Mouse (Mus musculus) midbrain, postnatal 0 days (tissue): ENCODE results near the gene Cdc42ep2. TPM values are rescaled to one million over a fixed set of nuclear protein-coding genes. Genes with fewer than 3 reads are reported as not detected.
A peak's percentile ranks its signal among the peaks of the same experiment; 100 is the strongest.

ENCODE experiments used
- ATAC-seq: fragments of 200-750 bp; cut with Nextera tagmentation; 2 replicates; pipeline ENCODE4 v1.8.0; 2017; ENCODE audit warnings: moderate number of reproducible peaks, mild to moderate bottlenecking, moderate TSS enrichment, moderate library complexity; ENCODE audit not compliant: low FRiP score
- DNase-seq: peaks from one replicate; pipeline ENCODE4 v3.0.0-alpha.2; 2015; ENCODE audit warnings: low spot score
- H3K27ac ChIP-seq: fragments of 300-500 bp; sonication (generic); 2 replicates; pipeline ENCODE4 v1.5.1; 2014; ENCODE audit warnings: low read depth, mild to moderate bottlenecking, low read length, mixed read lengths
- H3K27me3 ChIP-seq: fragments of 300-500 bp; sonication (generic); 2 replicates; pipeline ENCODE4 v1.6.1; 2014; ENCODE audit warnings: low read length, control low read depth, mixed read lengths; ENCODE audit not compliant: insufficient read depth
- H3K36me3 ChIP-seq: fragments of 300-500 bp; sonication (generic); 2 replicates; pipeline ENCODE4 v1.6.1; 2014; ENCODE audit warnings: low read length, control low read depth, mixed read lengths; ENCODE audit not compliant: insufficient read depth
- H3K4me1 ChIP-seq: fragments of 300-500 bp; sonication (generic); 2 replicates; pipeline ENCODE4 v1.6.1; 2014; ENCODE audit warnings: mild to moderate bottlenecking, control low read depth, antibody characterized with exemption, low read length, mixed read lengths; ENCODE audit not compliant: insufficient read depth
- H3K4me2 ChIP-seq: fragments of 300-500 bp; sonication (generic); 2 replicates; pipeline ENCODE4 v1.6.1; 2014; ENCODE audit warnings: low read depth, mild to moderate bottlenecking, low read length, mixed read lengths; ENCODE audit not compliant: poor library complexity, severe bottlenecking
- H3K4me3 ChIP-seq: fragments of 300-500 bp; sonication (generic); 2 replicates; pipeline ENCODE4 v1.5.1; 2014; ENCODE audit warnings: low read depth, mild to moderate bottlenecking, low read length, moderate library complexity
- H3K9ac ChIP-seq: fragments of 300-500 bp; sonication (generic); replicated peaks from 2 replicates; pipeline ENCODE4 v1.6.1; 2014; ENCODE audit warnings: mild to moderate bottlenecking, low read length, moderate library complexity, mixed read lengths; ENCODE audit not compliant: poor library complexity, severe bottlenecking
- H3K9me3 ChIP-seq: fragments of 300-500 bp; sonication (generic); 2 replicates; pipeline ENCODE4 v1.6.1; 2016; ENCODE audit warnings: low read length, control low read depth
- CTCF ChIP-seq: IDR thresholded peaks from 2 replicates; pipeline ENCODE4 v1.5.1; 2016; ENCODE audit warnings: antibody characterized with exemption, mild to moderate bottlenecking
- WGBS: fragments of 180-500 bp; shearing (Covaris S2); extraction: QIAGEN DNeasy Blood & Tissue Kit; methylation state at CpG from one replicate; pipeline ENCODE4 v1.1.7; 2014; 5-methylcytosine and 5-hydroxymethylcytosine counted together
- polyA plus RNA-seq: library from polyadenylated mRNA; unstranded; fragments of >200 nt; fragmentation: Nextera tagmentation; extraction: Ambion mirVana; gene quantifications from 2 replicates; pipeline ENCODE4 v1.2.1, GENCODE M21; 2015
- total RNA-seq: library from RNA; depleted of rRNA; stranded (reverse); fragments of >200 nt; gene quantifications from 2 replicates; pipeline ENCODE4 v1.2.3, GENCODE M21; 2014; rRNA removed

Cdc42ep2 gene
- total and polyA plus RNA-seq, 2 experiments from 2014 or later = 19.2 to 28.4 TPM

GRCm38 (mm10) chr19:5874391-5874968, 50.1 kb downstream of the Cdc42ep2 start:
- Histone ChIP-seq H3K4me2 (peak overlapping the region; percentile 71), H3K36me3 (peaks cover 7% of the 10 kb centered on the region), H3K9me3 (no peaks in the 10 kb centered on the region), H3K27me3 (no peaks in the 10 kb centered on the region), H3K4me1 (peaks cover 10% of the 10 kb centered on the region), H3K4me3 (peak overlapping the region; percentile 76), H3K27ac (no peak overlapping the region), H3K9ac (peak overlapping the region; percentile 76)
- 9% methylated on average over 13 of the region's 13 CpGs for WGBS
- no peak for ATAC-seq
- TF ChIP-seq CTCF = no peak
- DNase-seq = no peak

- Histone ChIP-seq H3K9ac (no peak overlapping the region; the same call in 1 of the 2 replicates), H3K4me2 (no peak overlapping the region), H3K4me3 (no peak overlapping the region), H3K9me3 (no peaks in the 10 kb centered on the region), H3K36me3 (peaks cover 13% of the 10 kb centered on the region), H3K27me3 (no peaks in the 10 kb centered on the region), H3K4me1 (peaks cover 10% of the 10 kb centered on the region), H3K27ac (no peak overlapping the region)
- DNase-seq (no peak), ATAC-seq (no peak)
- TF ChIP-seq CTCF = no peak
- WGBS = 94% methylated on average over 19 of the region's 19 CpGs
Measured at GRCm38 (mm10) chr19:5872931-5873556, 51.6 kb downstream of the Cdc42ep2 start.

- ATAC-seq (no peak), DNase-seq (no peak)
- Histone ChIP-seq H3K9ac (no peak overlapping the region), H3K4me3 (no peak overlapping the region), H3K36me3 (peaks cover 18% of the 10 kb centered on the region), H3K9me3 (no peaks in the 10 kb centered on the region), H3K4me1 (peaks cover 8% of the 10 kb centered on the region), H3K27me3 (no peaks in the 10 kb centered on the region), H3K27ac (no peak overlapping the region), H3K4me2 (no peak overlapping the region)
- WGBS = 94% methylated on average over 4 of the region's 4 CpGs
- no peak for TF ChIP-seq CTCF
Measured at GRCm38 (mm10) chr19:5872528-5872927, 52.1 kb downstream of the Cdc42ep2 start.

- no peak for DNase-seq
- Histone ChIP-seq H3K36me3 (peaks cover 20% of the 10 kb centered on the region), H3K4me2 (no peak overlapping the region), H3K4me1 (peaks cover 8% of the 10 kb centered on the region), H3K9me3 (no peaks in the 10 kb centered on the region), H3K4me3 (no peak overlapping the region), H3K27me3 (no peaks in the 10 kb centered on the region), H3K9ac (0 out of 2 replicates have a peak overlapping the region, but pooled peaks have one; percentile 13), H3K27ac (0 out of 2 replicates have a peak overlapping the region, but pooled peaks have one; percentile 12)
- TF ChIP-seq CTCF = no peak
- WGBS = 66% methylated on average over 6 of the region's 6 CpGs
- ATAC-seq = no peak
Measured at GRCm38 (mm10) chr19:5871683-5872082, 52.9 kb downstream of the Cdc42ep2 start.

- H3K27ac ChIP-seq = 0 out of 2 replicates have a peak overlapping the region, but pooled peaks have one; percentile 12
- ATAC-seq = no peak
- WGBS = 12% methylated on average over 5 of the region's 7 CpGs
- 0 out of 2 replicates have a peak overlapping the region, but pooled peaks have one; percentile 13 for H3K9ac ChIP-seq
- no peaks in the 10 kb centered on the region for H3K9me3 ChIP-seq
- no peak for TF ChIP-seq CTCF
- no peak for DNase-seq
- peaks cover 8% of the 10 kb centered on the region for H3K4me1 ChIP-seq
- H3K4me2 ChIP-seq = no peak overlapping the region
- H3K36me3 ChIP-seq = peaks cover 20% of the 10 kb centered on the region
- H3K4me3 ChIP-seq = no peak overlapping the region
- H3K27me3 ChIP-seq = no peaks in the 10 kb centered on the region
Measured at GRCm38 (mm10) chr19:5871273-5871672, 53.3 kb downstream of the Cdc42ep2 start.

- Histone ChIP-seq H3K9ac (no peak overlapping the region), H3K27ac (no peak overlapping the region), H3K4me1 (no peaks in the 10 kb centered on the region; the same call in 1 of the 2 replicates), H3K4me3 (no peak overlapping the region), H3K4me2 (no peak overlapping the region), H3K27me3 (no peaks in the 10 kb centered on the region), H3K36me3 (peaks cover 35% of the 10 kb centered on the region), H3K9me3 (no peaks in the 10 kb centered on the region)
- TF ChIP-seq CTCF = no peak
- ATAC-seq = no peak
- DNase-seq = no peak
- 86% methylated on average over 6 of the region's 6 CpGs for WGBS
Measured at GRCm38 (mm10) chr19:5868096-5868495, 56.5 kb downstream of the Cdc42ep2 start.

Other genes starting within 250 kb of the Cdc42ep2 start
- gene Map3k11, start 236.1 kb downstream of the Cdc42ep2 start, total RNA-seq = 18.3 and 24.0 TPM in 2 replicates
- gene Map3k11, start 236.1 kb downstream of the Cdc42ep2 start, polyA plus RNA-seq = 9.6 and 10.6 TPM in 2 replicates
- 95.5 and 103 TPM in 2 replicates for gene Pcnx3, start 235.9 kb downstream of the Cdc42ep2 start, total RNA-seq
- 18.4 and 19.1 TPM in 2 replicates for gene Pcnx3, start 235.9 kb downstream of the Cdc42ep2 start, polyA plus RNA-seq
- gene Kcnk7, start 220.4 kb downstream of the Cdc42ep2 start, total RNA-seq = not detected in 2 replicates
- 0.47 and 0.49 TPM in 2 replicates for gene Kcnk7, start 220.4 kb downstream of the Cdc42ep2 start, polyA plus RNA-seq
- gene Ehbp1l1, start 198.5 kb downstream of the Cdc42ep2 start, total RNA-seq = 25.6 and 26.3 TPM in 2 replicates
- gene Ehbp1l1, start 198.5 kb downstream of the Cdc42ep2 start, polyA plus RNA-seq = 65.2 and 65.4 TPM in 2 replicates
- 161 and 178 TPM in 2 replicates for gene Fam89b, start 195.2 kb downstream of the Cdc42ep2 start, total RNA-seq
- gene Fam89b, start 195.2 kb downstream of the Cdc42ep2 start, polyA plus RNA-seq = 126 TPM in 2 replicates
- gene Ltbp3, start 183.9 kb downstream of the Cdc42ep2 start, total RNA-seq = 28.8 and 29.3 TPM in 2 replicates
- 9.1 and 12.8 TPM in 2 replicates for gene Ltbp3, start 183.9 kb downstream of the Cdc42ep2 start, polyA plus RNA-seq
- gene Scyl1, start 153.4 kb downstream of the Cdc42ep2 start, total RNA-seq = 95.2 and 108 TPM in 2 replicates
- 84.2 and 85.8 TPM in 2 replicates for gene Scyl1, start 153.4 kb downstream of the Cdc42ep2 start, polyA plus RNA-seq
- 11.2 and 19.1 TPM in 2 replicates for gene Frmd8, start 49.5 kb downstream of the Cdc42ep2 start, total RNA-seq
- 11.2 and 11.7 TPM in 2 replicates for gene Frmd8, start 49.5 kb downstream of the Cdc42ep2 start, polyA plus RNA-seq
- gene Slc25a45, start 47.0 kb downstream of the Cdc42ep2 start, total RNA-seq = 3.7 and 4.8 TPM in 2 replicates
- gene Slc25a45, start 47.0 kb downstream of the Cdc42ep2 start, polyA plus RNA-seq = 2.1 and 2.7 TPM in 2 replicates
- 9.0 and 11.4 TPM in 2 replicates for gene Tigd3, start 30.7 kb downstream of the Cdc42ep2 start, total RNA-seq
- 10.6 and 10.9 TPM in 2 replicates for gene Tigd3, start 30.7 kb downstream of the Cdc42ep2 start, polyA plus RNA-seq
- gene Dpf2, start 11.8 kb downstream of the Cdc42ep2 start, total RNA-seq = 52.9 and 84.7 TPM in 2 replicates
- gene Dpf2, start 11.8 kb downstream of the Cdc42ep2 start, polyA plus RNA-seq = 57.7 and 61.0 TPM in 2 replicates
- 17.8 and 21.6 TPM in 2 replicates for gene Pola2, start 39.4 kb upstream of the Cdc42ep2 start, total RNA-seq
- 16.7 and 16.9 TPM in 2 replicates for gene Pola2, start 39.4 kb upstream of the Cdc42ep2 start, polyA plus RNA-seq
- not detected in 2 replicates for gene Slc22a20, start 61.3 kb upstream of the Cdc42ep2 start, total RNA-seq
- not detected in 2 replicates for gene Slc22a20, start 61.3 kb upstream of the Cdc42ep2 start, polyA plus RNA-seq
- 7.9 and 13.2 TPM in 2 replicates for gene Capn1, start 91.1 kb upstream of the Cdc42ep2 start, total RNA-seq
- 3.3 and 3.9 TPM in 2 replicates for gene Capn1, start 91.1 kb upstream of the Cdc42ep2 start, polyA plus RNA-seq
- 27.8 and 36.3 TPM in 2 replicates for gene Syvn1, start 121.8 kb upstream of the Cdc42ep2 start, total RNA-seq
- 34.6 and 34.8 TPM in 2 replicates for gene Syvn1, start 121.8 kb upstream of the Cdc42ep2 start, polyA plus RNA-seq
- gene Mrpl49, start 133.0 kb upstream of the Cdc42ep2 start, total RNA-seq = 34.7 and 37.3 TPM in 2 replicates
- 50.0 and 55.8 TPM in 2 replicates for gene Mrpl49, start 133.0 kb upstream of the Cdc42ep2 start, polyA plus RNA-seq
- 494 and 628 TPM in 2 replicates for gene Fau, start 133.0 kb upstream of the Cdc42ep2 start, total RNA-seq
- 587 and 625 TPM in 2 replicates for gene Fau, start 133.0 kb upstream of the Cdc42ep2 start, polyA plus RNA-seq
- gene Znhit2, start 136.4 kb upstream of the Cdc42ep2 start, total RNA-seq = 53.3 and 59.1 TPM in 2 replicates
- gene Znhit2, start 136.4 kb upstream of the Cdc42ep2 start, polyA plus RNA-seq = 40.4 and 41.0 TPM in 2 replicates
- 79.5 and 98.1 TPM in 2 replicates for gene Tm7sf2, start 143.6 kb upstream of the Cdc42ep2 start, total RNA-seq
- gene Tm7sf2, start 143.6 kb upstream of the Cdc42ep2 start, polyA plus RNA-seq = 50.2 and 51.6 TPM in 2 replicates
- 95.7 and 114 TPM in 2 replicates for gene Vps51, start 152.4 kb upstream of the Cdc42ep2 start, total RNA-seq
- 92.4 and 101 TPM in 2 replicates for gene Vps51, start 152.4 kb upstream of the Cdc42ep2 start, polyA plus RNA-seq
- gene Tmem262, start 155.2 kb upstream of the Cdc42ep2 start, total RNA-seq = not detected in 2 replicates
- not detected in 2 replicates for gene Tmem262, start 155.2 kb upstream of the Cdc42ep2 start, polyA plus RNA-seq
- not detected in 2 replicates for gene Gm28374, start 157.4 kb upstream of the Cdc42ep2 start, total RNA-seq
- 0.81 and 1.1 TPM in 2 replicates for gene Gm28374, start 157.4 kb upstream of the Cdc42ep2 start, polyA plus RNA-seq
- gene Zfpl1, start 160.1 kb upstream of the Cdc42ep2 start, total RNA-seq = 76.0 and 97.6 TPM in 2 replicates
- gene Zfpl1, start 160.1 kb upstream of the Cdc42ep2 start, polyA plus RNA-seq = 92.0 and 99.6 TPM in 2 replicates
- gene Cdca5, start 160.2 kb upstream of the Cdc42ep2 start, total RNA-seq = 1.3 and 1.6 TPM in 2 replicates
- 1.6 and 1.8 TPM in 2 replicates for gene Cdca5, start 160.2 kb upstream of the Cdc42ep2 start, polyA plus RNA-seq
- not detected in 2 replicates for gene AC131692.1, start 169.6 kb upstream of the Cdc42ep2 start, total RNA-seq
- not detected in 2 replicates for gene AC131692.1, start 169.6 kb upstream of the Cdc42ep2 start, polyA plus RNA-seq
- 0.42 and 1.0 TPM in 2 replicates for gene Naaladl1, start 181.0 kb upstream of the Cdc42ep2 start, total RNA-seq
- 0.41 and 0.53 TPM in 2 replicates for gene Naaladl1, start 181.0 kb upstream of the Cdc42ep2 start, polyA plus RNA-seq
- 66.6 and 73.1 TPM in 2 replicates for gene Sac3d1, start 193.8 kb upstream of the Cdc42ep2 start, total RNA-seq
- gene Sac3d1, start 193.8 kb upstream of the Cdc42ep2 start, polyA plus RNA-seq = 52.6 and 53.1 TPM in 2 replicates
- gene Snx15, start 203.5 kb upstream of the Cdc42ep2 start, total RNA-seq = 51.0 and 66.4 TPM in 2 replicates
- gene Snx15, start 203.5 kb upstream of the Cdc42ep2 start, polyA plus RNA-seq = 66.1 and 69.1 TPM in 2 replicates
- gene Batf2, start 216.2 kb upstream of the Cdc42ep2 start, total RNA-seq = not detected in 2 replicates
- gene Batf2, start 216.2 kb upstream of the Cdc42ep2 start, polyA plus RNA-seq = not detected in 2 replicates
- 83.4 and 123 TPM in 2 replicates for gene Arl2, start 216.7 kb upstream of the Cdc42ep2 start, total RNA-seq
- 159 and 174 TPM in 2 replicates for gene Arl2, start 216.7 kb upstream of the Cdc42ep2 start, polyA plus RNA-seq